Mouse (Mus musculus): Measurements from ENCODE around the gene Icam2. TPM values are rescaled to one million over a fixed set of nuclear protein-coding genes. Genes with fewer than 3 reads are reported as not detected.

Gene Icam2
- polyA plus RNA-seq, 1 experiment from 2014 or later = 15.8 TPM

- Histone ChIP-seq H3K4me1 (ENCODE audit: control insufficient read depth, insufficient read depth, low read length) (no peaks in the 10 kb centered on the region; the same call in 1 of the 2 replicates), H3K4me3 (ENCODE audit: low read depth, low read length) (no peak overlapping the region), H3K9ac (ENCODE audit: low read length) (no peak overlapping the region), H3K9me3 (ENCODE audit: control insufficient read depth, low read length) (no peaks in the 10 kb centered on the region), H3K36me3 (ENCODE audit: control insufficient read depth, insufficient read depth, low read length) (no peaks in the 10 kb centered on the region), H3K27me3 (ENCODE audit: control insufficient read depth, insufficient read depth, low read length) (no peaks in the 10 kb centered on the region), H3K4me2 (no peak overlapping the region), H3K27ac (ENCODE audit: low read depth, low read length) (no peak overlapping the region)
- ATAC-seq (ENCODE audit: low FRiP score) (no peak), DNase-seq (ENCODE audit: low spot score, missing footprints) (no peak)
- 76% methylated on average over 5 of the region's 5 CpGs for WGBS
Observed at GRCm38 (mm10) chr11:106328521-106328920, 59.4 kb downstream of the Icam2 start.

Other genes starting within 250 kb of the Icam2 start
- gene Gm10840, start 227.2 kb downstream of the Icam2 start, polyA plus RNA-seq (2014; fragmentation: Nextera tagmentation; extraction: Ambion mirVana) = not detected in 2 replicates
- 301 and 308 TPM in 2 replicates for gene Limd2, start 227.2 kb downstream of the Icam2 start, polyA plus RNA-seq (2014; fragmentation: Nextera tagmentation; extraction: Ambion mirVana)
- gene Strada, start 185.9 kb downstream of the Icam2 start, polyA plus RNA-seq (2014; fragmentation: Nextera tagmentation; extraction: Ambion mirVana) = 38.4 and 40.5 TPM in 2 replicates
- gene Ccdc47, start 171.7 kb downstream of the Icam2 start, polyA plus RNA-seq (2014; fragmentation: Nextera tagmentation; extraction: Ambion mirVana) = 74.1 and 76.4 TPM in 2 replicates
- gene Ddx42, start 171.1 kb downstream of the Icam2 start, polyA plus RNA-seq (2014; fragmentation: Nextera tagmentation; extraction: Ambion mirVana) = 105 and 110 TPM in 2 replicates
- gene Ftsj3, start 132.0 kb downstream of the Icam2 start, polyA plus RNA-seq (2014; fragmentation: Nextera tagmentation; extraction: Ambion mirVana) = 67.3 and 71.4 TPM in 2 replicates
- 396 and 404 TPM in 2 replicates for gene Psmc5, start 131.9 kb downstream of the Icam2 start, polyA plus RNA-seq (2014; fragmentation: Nextera tagmentation; extraction: Ambion mirVana)
- gene Smarcd2, start 115.1 kb downstream of the Icam2 start, polyA plus RNA-seq (2014; fragmentation: Nextera tagmentation; extraction: Ambion mirVana) = 23.0 and 26.5 TPM in 2 replicates
- 0.04 TPM in 2 replicates for gene Tcam1, start 111.4 kb downstream of the Icam2 start, polyA plus RNA-seq (2014; fragmentation: Nextera tagmentation; extraction: Ambion mirVana)
- not detected in 2 replicates for gene Gh, start 86.2 kb downstream of the Icam2 start, polyA plus RNA-seq (2014; fragmentation: Nextera tagmentation; extraction: Ambion mirVana)
- gene Cd79b, start 73.3 kb downstream of the Icam2 start, polyA plus RNA-seq (2014; fragmentation: Nextera tagmentation; extraction: Ambion mirVana) = 1.2 and 1.8 TPM in 2 replicates
- not detected in 2 replicates for gene Scn4a, start 34.8 kb downstream of the Icam2 start, polyA plus RNA-seq (2014; fragmentation: Nextera tagmentation; extraction: Ambion mirVana)
- gene Prr29, start 22.6 kb downstream of the Icam2 start, polyA plus RNA-seq (2014; fragmentation: Nextera tagmentation; extraction: Ambion mirVana) = not detected in 2 replicates
- 4.6 and 5.5 TPM in 2 replicates for gene Ern1, start 99.8 kb upstream of the Icam2 start, polyA plus RNA-seq (2014; fragmentation: Nextera tagmentation; extraction: Ambion mirVana)
- gene Tex2, start 225.3 kb upstream of the Icam2 start, polyA plus RNA-seq (2014; fragmentation: Nextera tagmentation; extraction: Ambion mirVana) = 9.9 and 10.8 TPM in 2 replicates

Data from midbrain, embryonic 11.5 days (tissue).